Mouse (Mus musculus): ENCODE results near the gene Galnt10. TPM values are rescaled to one million over a fixed set of nuclear protein-coding genes. Genes with fewer than 3 reads are reported as not detected.
A peak's percentile ranks its signal among the peaks of the same experiment; 100 is the strongest.

Gene Galnt10
- polyA plus RNA-seq, 1 experiment from 2014 or later, result 16.9 TPM

DNA sequence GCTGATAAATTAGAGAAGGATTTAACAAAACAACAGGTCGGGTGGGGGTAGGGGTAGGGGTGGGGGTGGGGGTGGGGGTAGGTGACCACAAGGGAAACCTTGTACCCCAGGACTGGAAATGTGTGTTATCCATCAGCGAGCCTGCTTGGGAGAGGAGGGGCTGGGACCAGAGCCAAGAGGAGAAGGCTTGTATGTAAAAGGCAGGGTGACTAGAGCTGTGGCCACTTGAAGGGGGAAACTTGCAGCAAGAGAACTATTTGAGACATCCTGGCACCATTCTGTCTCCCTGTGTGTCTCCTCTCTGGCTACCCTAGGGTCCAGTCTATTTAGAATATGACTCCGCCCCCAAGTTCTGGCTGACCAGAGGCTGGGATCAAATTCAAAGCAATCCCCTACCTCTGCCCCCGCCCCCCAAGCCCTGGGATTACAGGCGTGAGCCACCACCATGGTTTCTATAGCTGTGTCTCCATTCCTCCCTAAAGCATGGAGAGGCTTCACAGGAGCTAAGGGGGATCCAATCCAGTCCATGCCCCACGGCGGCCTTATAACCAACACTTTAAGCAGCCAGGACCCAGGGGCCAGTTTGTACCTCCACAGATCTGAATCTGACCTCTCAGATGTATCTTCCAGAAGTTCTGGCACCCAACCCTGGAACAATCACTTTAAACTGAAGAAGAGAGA, 13.3 kb upstream of the Galnt10 start:
- Histone ChIP-seq H3K27me3 (replicated peaks; ENCODE audit: control insufficient read depth, insufficient read depth, low read length) (no peaks in the 10 kb centered on the region), H3K4me1 (ENCODE audit: control insufficient read depth, insufficient read depth, low read length) (no peaks in the 10 kb centered on the region), H3K36me3 (ENCODE audit: control insufficient read depth, insufficient read depth, low read length) (no peaks in the 10 kb centered on the region), H3K4me2 (ENCODE audit: low read depth, low read length) (no peak overlapping the region), H3K9ac (ENCODE audit: low read depth, low read length) (no peak overlapping the region), H3K9me3 (ENCODE audit: control insufficient read depth, low read length) (no peaks in the 10 kb centered on the region), H3K4me3 (ENCODE audit: low read length) (no peak overlapping the region), H3K27ac (ENCODE audit: low read length) (no peak overlapping the region)
- WGBS, result 78% methylated on average over 7 of the region's 7 CpGs
- ATAC-seq, result no peak

DNA sequence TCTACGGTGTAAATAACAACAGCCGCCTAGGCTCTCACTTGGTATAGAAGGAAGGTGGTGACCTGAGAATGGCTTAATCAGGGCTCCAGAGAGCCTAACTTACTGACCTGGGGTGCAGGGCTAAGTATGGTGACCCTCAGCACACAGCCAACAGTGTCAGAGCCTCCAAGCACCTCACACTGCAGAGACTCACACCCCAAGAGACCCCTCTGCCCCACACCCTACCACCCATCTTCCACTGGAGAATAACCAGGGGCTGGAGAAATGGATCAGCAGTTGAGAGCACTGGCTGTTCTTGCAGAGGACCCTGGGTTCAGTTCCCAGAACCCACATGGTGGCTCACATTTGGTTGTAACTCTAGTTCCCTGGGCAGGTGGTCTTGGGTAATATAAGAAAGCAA, 12.2 kb upstream of the Galnt10 start:
- H3K4me1 ChIP-seq (ENCODE audit: control insufficient read depth, insufficient read depth, low read length), result no peaks in the 10 kb centered on the region
- no peak overlapping the region for H3K4me2 ChIP-seq (ENCODE audit: low read depth, low read length)
- ATAC-seq, result no peak
- H3K9me3 ChIP-seq (ENCODE audit: control insufficient read depth, low read length), result no peaks in the 10 kb centered on the region
- no peaks in the 10 kb centered on the region for H3K27me3 ChIP-seq (replicated peaks; ENCODE audit: control insufficient read depth, insufficient read depth, low read length)
- no peak overlapping the region for H3K27ac ChIP-seq (ENCODE audit: low read length)
- 92% methylated on average over 2 of the region's 2 CpGs for WGBS
- no peaks in the 10 kb centered on the region for H3K36me3 ChIP-seq (ENCODE audit: control insufficient read depth, insufficient read depth, low read length)
- no peak overlapping the region for H3K4me3 ChIP-seq (ENCODE audit: low read length)
- no peak overlapping the region for H3K9ac ChIP-seq (ENCODE audit: low read depth, low read length)

DNA sequence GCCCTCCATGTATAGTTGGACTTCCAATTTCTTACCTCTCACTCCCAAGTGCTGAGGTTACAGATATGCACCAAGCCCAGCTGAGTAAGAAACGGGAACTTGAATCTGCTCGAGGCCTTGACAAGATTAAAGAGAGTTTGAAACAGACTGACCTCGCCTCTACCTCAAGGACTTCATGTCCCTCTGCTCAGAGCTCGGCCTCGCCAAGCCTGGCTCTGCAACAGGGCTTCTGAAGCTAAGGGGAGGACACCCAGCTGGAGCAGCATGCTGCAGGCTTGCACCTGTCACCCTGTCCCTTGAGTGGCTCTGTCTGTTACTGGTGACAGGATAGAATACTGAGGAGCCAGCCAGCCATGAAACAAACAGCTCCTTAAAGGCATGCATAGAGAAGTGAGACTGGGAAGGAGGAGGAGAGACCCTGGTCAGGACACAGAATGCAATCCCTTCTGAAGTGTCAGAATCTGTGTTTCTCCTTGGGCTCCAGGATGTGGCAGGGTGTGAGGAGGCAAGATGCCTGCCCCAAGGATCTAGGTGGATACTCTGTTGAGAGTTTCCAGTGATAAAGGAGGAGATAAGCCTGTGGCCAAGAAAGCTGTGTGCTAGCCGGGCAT, 11.2 kb upstream of the Galnt10 start:
- no peak overlapping the region for H3K27ac ChIP-seq (ENCODE audit: low read length)
- H3K4me2 ChIP-seq (ENCODE audit: low read depth, low read length), result no peak overlapping the region
- WGBS, result 67% methylated on average over 6 of the region's 6 CpGs
- H3K27me3 ChIP-seq (replicated peaks; ENCODE audit: control insufficient read depth, insufficient read depth, low read length), result no peaks in the 10 kb centered on the region
- H3K4me1 ChIP-seq (ENCODE audit: control insufficient read depth, insufficient read depth, low read length), result no peaks in the 10 kb centered on the region
- no peak for ATAC-seq
- H3K9ac ChIP-seq (ENCODE audit: low read depth, low read length), result no peak overlapping the region
- no peaks in the 10 kb centered on the region for H3K9me3 ChIP-seq (ENCODE audit: control insufficient read depth, low read length)
- H3K36me3 ChIP-seq (ENCODE audit: control insufficient read depth, insufficient read depth, low read length), result no peaks in the 10 kb centered on the region
- no peak overlapping the region for H3K4me3 ChIP-seq (ENCODE audit: low read length)

DNA sequence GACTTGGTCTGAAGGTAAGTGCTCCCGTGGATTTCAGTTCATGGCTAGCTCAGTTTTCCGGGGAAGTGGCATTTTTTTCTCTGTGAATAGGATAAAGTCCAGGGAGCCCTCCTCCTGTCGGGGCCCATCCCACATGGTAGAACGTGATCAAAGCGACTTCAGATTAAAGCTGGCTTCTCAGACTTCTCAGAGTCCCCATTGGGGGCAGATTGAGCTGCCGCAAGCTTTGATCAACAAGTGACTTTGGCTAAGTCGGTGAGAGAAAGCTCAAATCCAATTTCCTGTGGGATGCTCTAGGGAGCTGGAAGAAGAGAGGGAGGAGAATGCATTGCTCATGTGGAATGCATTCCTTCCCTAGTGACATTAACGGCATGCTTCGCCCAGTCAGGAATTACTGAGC, 10.1 kb upstream of the Galnt10 start:
- ATAC-seq, result no peak
- H3K4me3 ChIP-seq (ENCODE audit: low read length), result no peak overlapping the region
- no peak overlapping the region for H3K4me2 ChIP-seq (ENCODE audit: low read depth, low read length)
- no peaks in the 10 kb centered on the region for H3K4me1 ChIP-seq (ENCODE audit: control insufficient read depth, insufficient read depth, low read length)
- no peak overlapping the region for H3K9ac ChIP-seq (ENCODE audit: low read depth, low read length)
- H3K36me3 ChIP-seq (ENCODE audit: control insufficient read depth, insufficient read depth, low read length), result no peaks in the 10 kb centered on the region
- H3K27me3 ChIP-seq (replicated peaks; ENCODE audit: control insufficient read depth, insufficient read depth, low read length), result no peaks in the 10 kb centered on the region
- no peak overlapping the region for H3K27ac ChIP-seq (ENCODE audit: low read length)
- WGBS, result 25% methylated on average over 9 of the region's 9 CpGs
- no peaks in the 10 kb centered on the region for H3K9me3 ChIP-seq (ENCODE audit: control insufficient read depth, low read length)

DNA sequence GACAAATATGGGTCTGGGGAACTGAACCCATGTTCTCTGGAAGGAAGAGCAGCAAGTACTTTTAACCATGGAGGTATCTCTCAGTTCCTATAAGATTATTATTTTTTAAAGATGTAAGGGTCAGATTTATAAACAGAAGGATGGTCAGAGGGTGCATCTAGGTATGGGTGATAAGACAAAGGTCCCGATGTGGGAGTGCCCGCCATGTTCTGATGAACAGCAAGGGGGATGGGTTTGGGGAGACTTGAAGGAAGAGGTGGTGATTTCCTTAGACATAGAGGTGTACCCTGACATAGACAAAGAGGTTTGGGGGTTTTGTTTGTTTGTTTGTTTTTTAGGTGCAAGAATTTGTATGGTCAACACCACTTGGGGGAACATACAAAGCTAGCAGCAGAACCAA, 1.6 kb upstream of the Galnt10 start:
- H3K27ac ChIP-seq (ENCODE audit: low read length), result no peak overlapping the region
- no peaks in the 10 kb centered on the region for H3K36me3 ChIP-seq (ENCODE audit: control insufficient read depth, insufficient read depth, low read length)
- ATAC-seq, result no peak
- no peaks in the 10 kb centered on the region for H3K9me3 ChIP-seq (ENCODE audit: control insufficient read depth, low read length)
- H3K4me2 ChIP-seq (ENCODE audit: low read depth, low read length), result no peak overlapping the region; the same call in 1 of the 2 replicates
- 62% methylated on average over 2 of the region's 2 CpGs for WGBS
- H3K27me3 ChIP-seq (replicated peaks; ENCODE audit: control insufficient read depth, insufficient read depth, low read length), result no peaks in the 10 kb centered on the region
- peaks cover 9% of the 10 kb centered on the region; the same call in 1 of the 2 replicates for H3K4me1 ChIP-seq (ENCODE audit: control insufficient read depth, insufficient read depth, low read length)
- H3K9ac ChIP-seq (ENCODE audit: low read depth, low read length), result no peak overlapping the region
- no peak overlapping the region for H3K4me3 ChIP-seq (ENCODE audit: low read length)

DNA sequence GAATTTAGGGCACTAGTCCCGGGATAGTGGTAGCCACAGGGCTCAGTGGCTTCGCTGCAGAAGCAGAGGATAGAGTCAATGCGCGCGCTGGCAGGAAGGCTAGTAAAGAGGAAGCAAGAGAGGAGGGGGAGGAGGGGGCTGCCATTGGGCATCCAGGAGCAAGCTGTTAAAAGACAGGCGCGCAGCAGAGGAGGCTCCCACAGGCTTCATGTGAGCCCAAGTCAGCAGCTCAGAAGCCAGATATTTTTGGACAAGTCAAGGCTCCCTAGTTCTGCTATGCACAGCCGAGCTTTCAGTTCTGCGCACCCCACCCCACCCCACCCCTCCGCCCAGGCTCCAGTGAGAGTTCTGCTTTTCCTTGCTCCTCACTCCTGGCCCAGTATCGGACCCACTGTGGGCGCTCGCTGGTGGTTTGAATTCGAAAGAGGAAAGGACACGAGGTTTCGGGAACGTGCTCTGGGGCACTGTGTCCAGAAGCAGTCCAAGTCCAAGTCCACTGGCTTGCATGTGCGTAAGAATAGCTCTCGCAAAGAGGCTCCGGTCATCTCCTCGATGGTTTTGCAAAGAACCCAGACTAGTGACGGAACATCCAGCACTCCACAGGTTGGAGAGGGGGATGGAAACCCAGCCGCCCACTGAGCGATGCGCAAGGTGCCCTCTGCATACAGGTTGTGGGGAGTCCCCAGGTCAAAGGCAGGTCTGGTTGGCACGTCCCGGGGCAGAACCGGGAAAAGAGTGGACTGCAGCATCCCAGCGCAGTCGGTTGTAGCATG, 811 bp upstream of the Galnt10 start:
- H3K27ac ChIP-seq (ENCODE audit: low read length), result peak overlapping the region; percentile 73
- no peaks in the 10 kb centered on the region for H3K27me3 ChIP-seq (replicated peaks; ENCODE audit: control insufficient read depth, insufficient read depth, low read length)
- under 1% methylated on average over 30 of the region's 30 CpGs for WGBS
- peaks cover 9% of the 10 kb centered on the region; the same call in 1 of the 2 replicates for H3K4me1 ChIP-seq (ENCODE audit: control insufficient read depth, insufficient read depth, low read length)
- peak overlapping the region; percentile 96 for H3K9ac ChIP-seq (ENCODE audit: low read depth, low read length)
- ATAC-seq, result peak; percentile 71
- peak overlapping the region; percentile 90 for H3K4me3 ChIP-seq (ENCODE audit: low read length)
- no peaks in the 10 kb centered on the region for H3K36me3 ChIP-seq (ENCODE audit: control insufficient read depth, insufficient read depth, low read length)
- peak overlapping the region; percentile 79 for H3K4me2 ChIP-seq (ENCODE audit: low read depth, low read length)
- H3K9me3 ChIP-seq (ENCODE audit: control insufficient read depth, low read length), result no peaks in the 10 kb centered on the region

DNA sequence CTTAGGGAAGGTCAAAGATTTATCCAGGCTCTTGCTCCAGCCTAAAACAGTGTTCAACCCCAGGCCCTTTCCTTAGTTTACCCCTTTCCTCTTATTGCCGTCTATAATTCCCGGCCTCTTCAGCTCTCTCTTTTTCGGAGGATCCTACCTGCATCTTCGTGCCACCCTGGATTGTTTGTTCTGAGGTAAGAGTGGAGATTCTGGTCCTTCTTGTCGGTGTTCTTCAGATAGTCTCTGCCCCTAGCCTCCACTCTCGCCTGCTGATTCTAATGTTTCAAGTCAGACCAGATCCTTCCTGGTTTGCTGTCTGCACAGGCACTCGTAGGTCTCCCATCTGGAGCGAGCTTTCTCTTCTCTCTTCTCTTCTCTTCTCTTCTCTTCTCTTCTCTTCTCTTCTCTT, 605 bp downstream of the Galnt10 start:
- Histone ChIP-seq H3K27me3 (replicated peaks; ENCODE audit: control insufficient read depth, insufficient read depth, low read length) (no peaks in the 10 kb centered on the region), H3K36me3 (ENCODE audit: control insufficient read depth, insufficient read depth, low read length) (no peaks in the 10 kb centered on the region), H3K4me2 (ENCODE audit: low read depth, low read length) (peak overlapping the region; percentile 79), H3K4me3 (ENCODE audit: low read length) (peak overlapping the region; percentile 90), H3K9me3 (ENCODE audit: control insufficient read depth, low read length) (no peaks in the 10 kb centered on the region), H3K27ac (ENCODE audit: low read length) (no peak overlapping the region), H3K9ac (ENCODE audit: low read depth, low read length) (peak overlapping the region; percentile 96), H3K4me1 (ENCODE audit: control insufficient read depth, insufficient read depth, low read length) (peaks cover 18% of the 10 kb centered on the region)
- ATAC-seq, result no peak
- WGBS, result 19% methylated on average over 8 of the region's 8 CpGs

DNA sequence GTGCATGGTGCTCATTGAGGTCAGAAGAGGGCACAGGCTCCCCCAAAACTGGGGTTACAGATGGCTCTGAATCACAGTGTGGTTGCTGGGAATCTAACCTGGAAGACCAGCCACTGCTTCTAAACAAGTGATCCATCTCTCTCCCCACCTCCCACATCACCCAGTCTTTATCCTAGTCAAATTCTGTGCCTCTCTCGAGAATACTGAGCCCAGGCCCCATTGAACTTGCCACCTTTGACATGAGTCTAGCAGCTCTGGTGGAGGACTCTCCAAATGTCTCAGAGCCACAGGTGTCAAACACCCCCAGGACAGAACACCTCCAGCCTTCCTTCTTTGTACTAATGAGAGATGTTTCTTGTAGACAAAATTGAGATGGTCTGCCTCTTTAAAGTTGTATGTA, 1.2 kb downstream of the Galnt10 start:
- ATAC-seq, result no peak
- peak overlapping the region; percentile 90 for H3K4me3 ChIP-seq (ENCODE audit: low read length)
- no peaks in the 10 kb centered on the region for H3K36me3 ChIP-seq (ENCODE audit: control insufficient read depth, insufficient read depth, low read length)
- H3K27ac ChIP-seq (ENCODE audit: low read length), result no peak overlapping the region
- no peaks in the 10 kb centered on the region for H3K9me3 ChIP-seq (ENCODE audit: control insufficient read depth, low read length)
- H3K27me3 ChIP-seq (replicated peaks; ENCODE audit: control insufficient read depth, insufficient read depth, low read length), result no peaks in the 10 kb centered on the region
- peaks cover 23% of the 10 kb centered on the region for H3K4me1 ChIP-seq (ENCODE audit: control insufficient read depth, insufficient read depth, low read length)
- WGBS, result 22% methylated on average over 1 of the region's 1 CpGs
- no peak overlapping the region for H3K9ac ChIP-seq (ENCODE audit: low read depth, low read length)
- peak overlapping the region; percentile 79 for H3K4me2 ChIP-seq (ENCODE audit: low read depth, low read length)

DNA sequence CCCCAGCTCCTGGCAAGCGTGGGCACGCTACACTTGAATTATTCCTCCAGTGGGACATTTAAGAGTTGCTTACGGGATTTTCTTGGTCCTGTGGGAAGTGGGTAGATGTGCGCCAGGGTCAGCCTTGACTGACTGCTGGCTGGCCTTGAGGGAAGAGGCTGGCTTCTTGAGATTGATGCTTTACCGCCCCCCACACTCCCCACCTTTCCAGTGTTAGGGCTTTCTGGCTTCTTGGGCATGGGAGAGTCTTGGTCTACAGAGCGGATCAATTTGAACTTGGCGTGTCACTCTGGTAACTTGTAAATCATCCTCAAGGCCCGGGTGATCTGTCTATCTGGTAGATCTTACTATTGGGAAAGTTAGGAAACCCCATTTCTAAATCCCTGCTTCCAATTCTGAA, 1.7 kb downstream of the Galnt10 start:
- H3K4me2 ChIP-seq (ENCODE audit: low read depth, low read length), result peak overlapping the region; percentile 19; the same call in 1 of the 2 replicates
- no peak overlapping the region for H3K9ac ChIP-seq (ENCODE audit: low read depth, low read length)
- WGBS, result 81% methylated on average over 8 of the region's 8 CpGs
- H3K9me3 ChIP-seq (ENCODE audit: control insufficient read depth, low read length), result no peaks in the 10 kb centered on the region
- peaks cover 29% of the 10 kb centered on the region for H3K4me1 ChIP-seq (ENCODE audit: control insufficient read depth, insufficient read depth, low read length)
- ATAC-seq, result no peak
- H3K27ac ChIP-seq (ENCODE audit: low read length), result no peak overlapping the region
- peak overlapping the region; percentile 90 for H3K4me3 ChIP-seq (ENCODE audit: low read length)
- H3K36me3 ChIP-seq (ENCODE audit: control insufficient read depth, insufficient read depth, low read length), result no peaks in the 10 kb centered on the region
- no peaks in the 10 kb centered on the region for H3K27me3 ChIP-seq (replicated peaks; ENCODE audit: control insufficient read depth, insufficient read depth, low read length)
